Mouse (Mus musculus) megakaryocyte, embryonic 14.5 days (primary cell): Measurements from ENCODE around the gene Rere.

Experiments
- FLI1 ChIP-seq: IDR thresholded peaks from 2 replicates; pipeline ENCODE4 v1.6.1; 2012; ENCODE audit warnings: low read length, inconsistent platforms, mixed read lengths
- GATA1 ChIP-seq: IDR thresholded peaks from 3 replicates; pipeline ENCODE4 v1.6.1; 2012; ENCODE audit warnings: mixed read lengths, low read length, inconsistent platforms, borderline replicate concordance

GRCm38 (mm10) chr4:150399032-150399431, 117.6 kb downstream of the Rere start:
- TF ChIP-seq GATA1 (no peak), FLI1 (no peak)
